Mouse (Mus musculus) ZHBTc4 (cell line): ENCODE results near the gene 1700109H08Rik.
A peak's percentile ranks its signal among the peaks of the same experiment; 100 is the strongest.
"Not testable (repeated sequence)": the region's sequence is repeated elsewhere in the genome, so short reads cannot be mapped to it uniquely, and the experiment has no call there.

Experiments
- DNase-seq: peaks from one replicate; pipeline ENCODE4 v3.0.0-alpha.2; 2011; ENCODE audit warnings: low read depth, low spot score

Gene 1700109H08Rik

DNA sequence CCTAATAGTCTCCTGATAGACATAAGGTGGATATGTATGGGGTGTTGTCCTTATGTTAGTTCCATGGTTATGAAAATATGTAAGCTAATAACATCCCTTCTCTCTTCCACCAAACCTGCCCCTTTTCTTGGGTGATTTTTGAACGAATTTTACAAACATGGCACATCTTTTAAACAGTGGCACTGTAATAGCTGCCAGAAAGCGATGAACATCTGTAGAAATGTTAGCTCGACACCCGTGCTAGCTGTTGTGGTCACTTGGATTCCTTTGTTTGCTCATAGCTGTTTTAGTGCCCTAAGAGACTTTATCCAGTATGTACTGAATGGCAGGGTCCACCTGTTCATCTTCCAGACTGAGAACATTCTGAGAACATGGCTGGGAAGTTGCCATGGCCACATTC lies at the start of gene 1700109H08Rik:
Gene 1700109H08Rik (plus strand): TSS at position 301 of the 400 bp plus-strand sequence.
- no peak for DNase-seq

DNA sequence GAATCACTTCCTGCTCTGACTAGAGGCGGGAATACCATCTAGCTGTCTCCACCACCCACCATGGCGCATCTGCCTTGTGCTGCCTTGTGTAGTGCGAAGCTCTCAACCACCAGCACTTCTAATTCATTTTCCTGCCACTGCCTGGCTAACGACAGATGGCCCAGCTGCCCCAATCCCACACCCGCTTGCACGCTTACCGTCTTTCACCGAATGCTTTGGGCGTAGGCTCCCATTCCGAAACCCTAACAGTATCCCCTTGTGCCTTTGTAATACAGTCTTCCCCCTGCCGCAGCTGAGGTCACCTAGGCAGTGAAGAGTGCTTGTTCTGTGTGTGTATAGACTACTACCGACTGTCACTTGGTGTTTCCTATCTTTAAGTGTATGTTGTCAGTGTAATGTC lies 49.6 kb upstream of the 1700109H08Rik start:
- peak; percentile 66 for DNase-seq

DNA sequence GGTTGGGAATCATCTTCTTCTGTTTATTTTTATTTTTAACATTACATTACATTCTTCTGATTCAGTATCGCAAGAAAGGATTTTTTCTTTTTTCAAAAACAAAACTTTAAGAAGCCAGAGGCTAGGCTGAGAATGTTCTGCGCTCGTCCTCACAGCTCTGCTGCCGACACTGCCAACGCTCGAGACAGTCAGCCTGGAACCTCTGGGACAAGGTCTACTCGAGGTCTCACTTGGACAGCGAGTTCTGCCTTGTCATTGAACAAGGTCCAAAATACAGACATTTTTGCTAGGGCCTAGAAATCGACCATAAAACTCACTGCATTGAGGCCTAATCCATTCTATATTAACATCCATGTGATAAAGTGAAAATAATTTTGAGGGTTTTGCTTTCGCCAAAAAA lies 48.5 kb upstream of the 1700109H08Rik start:
- no peak for DNase-seq

DNA sequence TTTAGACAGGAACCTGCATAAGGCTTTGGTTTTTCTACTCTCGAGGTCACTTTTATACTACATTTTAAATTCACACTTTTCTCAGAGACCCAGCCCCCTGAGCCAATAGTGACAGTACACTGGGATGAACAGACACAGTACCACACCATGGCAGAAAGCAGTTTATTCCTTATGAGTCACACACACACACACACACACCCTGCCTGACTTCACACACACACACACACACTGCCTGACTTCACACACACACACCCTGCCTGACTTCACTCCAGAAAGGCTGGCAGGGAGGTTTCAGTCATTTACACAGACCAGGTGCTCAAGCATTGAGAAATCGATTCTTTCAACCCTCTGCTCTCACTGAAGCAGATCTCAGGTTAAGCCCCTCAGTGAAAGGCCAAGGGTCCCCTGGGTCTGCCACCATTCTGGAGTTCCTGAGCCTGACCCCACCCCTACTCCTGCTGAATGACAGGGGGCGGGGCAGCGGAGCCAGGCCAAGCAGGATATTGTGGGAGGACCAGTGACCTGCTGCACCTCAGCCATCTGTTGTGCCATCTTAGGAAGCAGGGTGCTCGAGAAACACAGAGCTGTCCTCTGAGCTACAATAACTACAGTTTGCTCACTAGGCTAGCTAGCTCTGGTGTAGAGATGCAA lies 44.2 kb upstream of the 1700109H08Rik start:
- peak; percentile 33 for DNase-seq

DNA sequence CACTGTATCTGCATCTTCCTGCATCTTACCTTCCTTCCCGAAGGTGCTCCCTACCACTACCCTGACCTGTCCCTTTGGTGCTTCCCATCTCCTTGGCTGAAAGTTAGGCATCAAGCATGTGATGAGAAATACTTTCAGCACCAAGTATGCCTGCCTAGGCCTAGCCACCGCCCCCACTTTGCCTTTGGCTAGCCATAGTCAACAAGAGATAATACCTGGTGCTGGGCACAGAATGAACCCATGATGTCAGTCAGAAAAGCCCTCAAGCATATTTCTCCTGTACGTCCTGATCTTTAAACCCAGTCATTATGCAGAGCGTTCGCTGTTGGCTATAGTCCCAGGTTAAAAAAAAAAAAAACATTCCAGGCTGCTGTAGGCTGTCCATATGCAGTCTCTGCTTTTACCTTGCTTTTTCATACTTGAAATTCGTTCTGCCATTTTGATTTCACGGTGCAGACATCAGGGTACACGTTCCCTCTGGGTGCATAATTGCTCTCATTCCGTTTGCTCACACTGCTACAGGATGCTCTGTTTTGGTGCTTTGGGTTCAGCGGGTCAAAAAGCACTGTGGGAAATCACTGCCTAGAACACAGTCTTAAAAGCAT lies 41.7 kb upstream of the 1700109H08Rik start:
- no peak for DNase-seq

DNA sequence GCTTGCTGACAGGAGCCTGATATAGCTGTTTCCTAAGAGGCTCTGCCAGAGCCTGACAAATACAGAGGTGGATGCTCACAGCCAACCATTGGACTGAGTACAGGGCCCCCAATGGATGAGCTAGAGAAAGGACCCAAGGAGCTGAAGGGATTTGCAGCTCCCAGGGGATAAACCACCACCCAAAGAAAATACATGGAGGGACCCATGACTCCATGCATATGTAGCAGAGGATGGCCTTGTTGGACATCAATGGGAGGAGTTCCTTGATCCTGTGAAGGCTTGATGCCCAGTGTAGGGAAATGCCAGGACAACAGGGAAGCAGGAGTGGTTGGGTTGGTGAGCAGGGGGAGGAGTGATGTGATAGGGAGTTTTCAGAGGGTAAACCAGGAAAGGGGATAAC lies 39.3 kb upstream of the 1700109H08Rik start:
- DNase-seq: not testable (repeated sequence)

DNA sequence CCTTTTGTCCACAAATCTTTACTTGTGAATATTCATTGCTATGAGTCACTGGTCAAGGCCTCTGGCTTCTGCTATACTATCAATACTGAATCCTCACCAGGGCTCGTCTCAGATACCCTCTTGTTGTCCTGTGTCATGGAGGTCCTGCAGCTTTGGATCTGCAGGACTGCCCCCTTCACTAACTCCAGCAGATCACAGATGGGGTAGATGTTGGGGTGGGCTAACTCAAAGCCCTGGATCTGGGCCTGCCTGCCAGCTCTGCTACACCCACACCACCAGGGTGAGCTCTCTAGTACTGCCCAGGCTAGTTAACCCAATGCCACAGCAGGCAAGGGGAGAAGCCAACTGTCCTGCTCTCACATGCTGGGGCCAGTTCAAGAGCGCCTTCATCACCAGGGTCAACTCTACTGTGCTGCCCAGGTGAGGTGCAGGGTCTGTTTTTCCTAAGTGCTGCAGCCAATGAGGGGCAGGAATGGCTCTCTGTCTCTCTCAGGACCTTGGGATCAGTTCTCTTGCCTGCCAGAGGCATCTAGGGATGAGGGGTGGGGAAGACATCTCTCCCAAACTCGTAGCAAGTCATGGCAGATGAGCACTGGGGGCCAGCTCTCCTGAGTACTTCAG lies 34.7 kb upstream of the 1700109H08Rik start:
- DNase-seq: no peak

DNA sequence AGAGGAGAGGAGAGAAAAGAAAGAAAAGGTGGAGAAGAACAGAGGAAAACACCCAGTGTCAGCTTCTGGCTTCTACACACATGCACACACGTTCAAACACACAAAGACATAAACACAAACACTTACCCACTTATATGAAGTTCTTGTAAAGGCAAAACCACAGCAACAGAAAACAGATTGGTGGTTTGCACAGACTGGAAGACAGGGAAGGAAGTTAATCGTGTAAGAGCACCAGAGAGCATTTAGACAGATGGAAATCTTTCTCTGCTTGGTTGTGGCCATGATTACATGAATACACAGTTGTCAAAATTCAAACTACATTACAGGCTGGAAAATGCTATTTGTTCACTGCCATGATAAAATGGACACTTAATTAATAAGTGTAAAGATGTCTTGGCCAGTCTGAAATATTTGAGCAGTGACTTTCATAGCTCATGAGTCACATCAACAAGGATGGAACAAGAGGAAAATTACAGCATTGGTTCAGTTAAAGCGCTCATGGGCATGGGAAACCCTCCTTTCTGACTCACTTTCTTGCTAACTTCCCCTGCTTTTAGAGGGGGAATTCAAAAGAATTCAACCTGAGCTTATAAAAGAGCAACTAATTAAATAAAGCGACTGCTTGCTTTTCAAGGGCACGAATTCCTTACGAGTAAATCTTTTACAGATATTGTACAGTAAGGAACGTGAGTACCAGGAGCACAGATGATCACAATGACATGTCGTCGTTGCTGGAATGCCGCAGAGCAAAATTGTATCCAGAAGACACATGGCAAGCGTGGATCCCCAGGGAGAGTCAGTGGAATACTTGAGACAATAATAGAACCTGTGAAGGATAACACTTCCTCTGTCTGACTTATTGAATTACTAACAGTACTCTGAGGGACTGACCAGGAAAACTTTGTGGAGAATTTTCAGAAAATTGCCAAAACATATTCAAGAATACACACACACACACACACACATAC lies 32.6 kb upstream of the 1700109H08Rik start:
- DNase-seq: no peak

DNA sequence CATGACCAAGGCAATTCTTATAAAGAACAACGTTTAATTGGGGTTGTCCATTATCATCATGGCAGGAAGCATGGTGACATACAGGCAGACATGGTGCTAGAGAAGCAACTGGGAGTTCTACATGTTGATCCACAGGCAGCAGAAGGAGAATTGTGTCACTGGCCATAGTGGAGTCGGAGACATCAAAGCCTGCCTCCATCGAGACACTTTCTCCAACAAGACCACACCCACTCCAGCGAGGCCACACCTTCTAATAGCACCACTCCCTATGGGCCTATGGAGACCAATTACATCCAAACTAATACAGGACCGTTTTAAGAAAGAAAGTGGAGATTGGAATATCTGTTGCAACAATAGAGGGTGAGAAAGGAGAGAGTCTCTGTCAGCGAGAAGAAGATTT lies 29.5 kb upstream of the 1700109H08Rik start:
- peak; percentile 51 for DNase-seq

DNA sequence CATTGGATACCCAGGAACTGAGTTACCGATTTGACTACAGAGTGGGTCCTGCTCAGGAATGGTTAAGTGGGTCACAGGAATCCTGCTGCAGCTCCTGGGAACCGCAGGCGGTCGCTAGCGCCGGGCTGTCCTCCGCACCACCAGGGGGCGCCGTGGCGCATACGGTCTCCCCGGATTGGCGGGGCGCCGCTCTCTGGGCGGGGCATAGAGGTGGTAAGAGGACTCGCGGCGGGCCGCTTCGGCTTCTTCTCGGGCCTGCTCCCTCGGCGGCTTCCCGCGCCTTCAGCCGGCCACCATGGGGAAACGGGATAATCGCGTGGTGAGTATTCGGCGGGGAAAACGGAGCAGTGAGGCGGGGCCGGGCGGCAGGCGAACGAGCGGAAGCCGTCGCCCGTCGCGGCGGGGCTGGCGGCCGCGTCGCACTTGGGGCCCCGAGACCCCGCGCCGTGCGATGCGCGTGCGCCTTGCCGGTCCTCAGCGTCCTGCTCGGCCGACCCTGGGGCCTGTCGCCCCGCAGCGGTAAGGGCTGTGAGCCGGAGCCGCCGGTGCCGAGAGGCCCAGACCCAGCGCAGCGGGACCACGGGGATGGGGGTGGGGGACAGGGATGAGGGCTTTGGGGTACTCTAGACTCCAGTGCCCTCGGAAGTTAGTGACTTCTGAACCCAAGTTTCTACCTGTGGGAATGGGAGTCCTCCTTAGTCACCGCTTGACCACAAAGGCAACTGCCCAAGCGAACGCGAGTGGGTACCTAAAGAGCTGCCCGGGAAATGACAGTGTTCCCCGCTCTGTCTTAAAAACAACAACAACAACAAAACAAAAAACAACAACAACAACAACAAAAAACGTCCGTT lies 27.5 kb upstream of the 1700109H08Rik start, which contains the start of gene Fam133b:
Gene Fam133b (plus strand): TSS at position 205 of the 851 bp plus-strand sequence.
- peak; percentile 97 for DNase-seq

DNA sequence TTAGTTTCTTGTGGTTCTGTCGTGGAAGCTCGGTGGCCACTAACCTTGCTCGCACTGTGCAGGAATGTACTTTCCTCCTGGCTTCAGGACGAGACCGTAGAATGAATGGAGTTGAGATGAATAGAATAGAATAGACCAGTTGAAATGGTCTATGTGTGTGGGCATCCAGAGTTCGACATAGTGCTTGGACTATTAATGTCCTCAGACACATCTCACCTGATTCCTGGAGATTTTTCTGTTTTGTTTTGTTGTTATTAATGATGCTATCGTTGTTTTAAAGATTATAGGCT lies 26.9 kb upstream of the 1700109H08Rik start:
- DNase-seq: peak; percentile 21

DNA sequence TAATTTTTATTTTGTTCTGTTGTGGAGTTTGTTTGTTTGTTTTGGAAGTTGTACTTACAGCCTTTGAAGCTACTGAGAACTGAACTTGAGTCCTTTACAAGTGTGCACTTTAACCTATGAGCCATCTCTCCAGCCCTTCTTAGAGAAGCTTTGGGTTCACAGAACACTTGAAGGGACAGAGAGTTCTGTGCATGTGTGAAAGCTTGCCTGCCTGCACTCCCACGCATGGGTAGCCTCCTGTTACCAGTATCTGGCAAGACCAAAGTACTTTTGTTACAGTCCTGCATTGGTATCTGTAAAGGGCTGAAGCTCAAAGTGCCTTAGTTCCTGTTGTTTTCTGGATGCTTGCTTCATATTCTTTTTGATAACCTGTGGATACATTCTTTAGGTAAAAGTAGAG lies 25.1 kb upstream of the 1700109H08Rik start:
- no peak for DNase-seq

DNA sequence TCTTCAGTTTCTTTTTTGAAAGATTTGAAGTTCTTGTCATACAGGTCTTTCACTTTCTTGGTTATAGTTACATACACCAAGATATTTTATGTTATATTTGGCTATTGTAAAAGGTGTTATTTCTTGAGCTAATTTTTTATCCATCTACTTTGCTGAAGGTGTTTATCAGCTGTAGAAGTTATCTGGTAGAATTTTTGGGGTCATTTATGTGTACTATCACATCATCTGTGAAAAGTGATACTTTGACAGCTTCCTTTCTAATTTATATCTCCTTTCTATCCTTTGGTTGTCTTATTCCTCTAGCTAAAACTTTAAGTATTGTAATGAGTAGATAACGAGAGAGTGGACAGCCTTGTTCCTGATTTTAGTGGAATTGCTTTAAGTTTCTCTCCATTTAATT lies 19.9 kb upstream of the 1700109H08Rik start:
- DNase-seq: no peak

DNA sequence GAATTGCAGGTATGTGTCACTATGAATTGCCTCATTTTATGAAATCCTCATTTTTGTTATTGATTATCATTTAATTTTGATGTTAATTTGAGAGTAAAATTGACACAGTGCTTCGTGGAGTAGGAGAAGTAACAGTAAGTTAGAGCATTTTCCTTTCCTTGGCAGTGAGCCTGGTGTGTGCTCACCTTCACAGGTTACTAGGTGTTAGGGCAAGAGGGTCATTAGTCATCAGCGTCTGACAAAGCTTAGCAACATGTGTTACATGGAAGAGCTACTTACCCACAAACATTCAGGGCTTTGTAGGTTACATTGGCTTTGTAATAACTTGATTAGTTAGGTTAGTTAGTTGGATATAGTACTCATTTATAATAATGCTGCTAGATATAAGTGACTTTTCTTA lies 17.2 kb upstream of the 1700109H08Rik start:
- no peak for DNase-seq

DNA sequence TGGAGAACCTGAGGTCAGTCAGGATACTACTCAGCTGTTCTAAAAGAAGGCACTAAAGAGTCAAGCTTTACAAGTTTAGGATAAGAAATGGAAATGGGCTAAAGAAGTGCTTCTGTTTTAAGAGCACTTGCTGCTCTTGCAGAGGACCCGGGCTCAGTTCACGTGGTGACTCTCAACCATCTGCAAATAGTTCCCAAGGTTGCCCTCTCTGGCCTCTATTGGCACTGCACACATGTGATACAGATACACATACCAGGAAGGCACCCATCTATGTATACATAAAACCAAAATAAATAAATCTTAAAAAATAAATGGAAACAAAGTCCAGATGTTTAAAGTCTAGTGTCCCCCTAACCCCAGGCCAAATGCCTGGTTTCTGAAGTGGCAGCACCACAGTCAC lies 3.5 kb downstream of the 1700109H08Rik start:
- peak; percentile 56 for DNase-seq

DNA sequence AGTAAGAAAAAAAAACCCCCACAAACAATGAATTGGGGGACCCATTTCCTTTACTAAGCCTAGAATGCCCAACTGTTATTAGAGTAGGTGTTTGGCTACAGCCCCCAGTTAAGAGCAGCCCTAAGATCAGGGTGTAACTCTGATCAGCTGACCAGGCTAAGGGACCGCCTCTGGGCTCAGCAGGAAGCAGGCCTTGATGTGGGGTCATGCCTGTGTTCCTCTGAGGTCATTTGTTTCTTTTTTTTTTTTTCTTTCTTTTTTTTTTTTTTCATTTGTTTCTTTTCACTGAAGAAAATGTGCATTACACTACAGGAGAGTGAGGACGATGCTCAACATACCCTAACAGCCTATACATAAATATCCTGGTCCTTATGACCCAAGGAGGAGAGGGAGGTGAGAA lies 6.6 kb downstream of the 1700109H08Rik start:
- peak; percentile 61 for DNase-seq

DNA sequence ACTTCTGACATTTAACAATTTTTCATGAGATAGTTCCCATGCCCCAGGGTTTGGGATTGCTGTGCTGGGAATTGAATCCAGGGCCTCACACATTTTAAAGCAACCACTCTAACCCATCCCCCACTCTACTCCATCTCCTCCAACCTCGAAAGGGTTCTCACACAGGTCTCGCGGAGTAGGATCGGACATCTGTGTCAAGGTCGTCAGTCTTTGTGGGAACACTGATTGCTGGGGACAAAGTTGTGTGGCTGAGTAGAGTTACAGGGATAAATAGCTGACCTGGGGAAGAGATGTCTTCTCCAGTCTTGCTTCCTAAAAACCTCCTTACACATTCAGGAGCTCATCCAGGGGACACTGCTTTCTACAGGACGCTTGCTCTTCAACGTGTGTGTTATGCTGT lies 7.7 kb downstream of the 1700109H08Rik start:
- peak; percentile 48 for DNase-seq

DNA sequence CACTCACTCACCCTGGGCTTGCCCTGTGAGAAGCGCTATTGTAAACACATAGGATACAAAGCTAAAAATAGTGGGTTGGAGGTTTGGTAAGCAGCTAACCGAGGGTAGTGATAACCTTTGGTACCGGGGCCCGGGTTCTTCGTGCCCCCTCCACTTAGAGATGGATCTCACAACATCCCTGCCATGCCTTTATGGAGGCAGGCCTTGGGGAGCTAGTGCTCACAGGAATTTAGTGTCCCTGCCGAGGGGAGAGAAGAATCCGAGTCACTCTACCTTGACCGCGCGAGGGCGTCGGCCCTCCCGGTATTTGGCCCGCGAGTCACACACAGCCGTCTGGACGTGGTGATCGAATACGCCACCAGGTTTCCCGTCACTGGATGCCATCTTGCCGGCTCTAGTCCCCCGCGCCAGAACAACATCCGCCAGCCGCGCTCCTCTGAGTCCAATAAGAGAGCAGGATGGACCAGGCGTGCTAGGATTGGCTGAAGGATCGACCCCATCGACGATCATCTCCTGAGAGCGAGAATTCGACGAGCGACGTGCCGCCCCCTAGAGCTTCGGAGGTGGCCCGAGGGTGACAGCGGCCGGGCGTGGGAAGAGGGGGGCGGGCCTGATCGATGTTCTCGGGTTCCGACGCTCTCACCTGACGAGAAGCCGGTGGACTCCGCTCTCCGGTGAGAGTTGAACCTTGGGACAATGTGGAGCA lies 24.5 kb downstream of the 1700109H08Rik start, which contains the start of gene Pex1:
Gene Pex1 (plus strand): TSS at position 374 of the 706 bp plus-strand sequence.
- DNase-seq: peak; percentile 99

DNA sequence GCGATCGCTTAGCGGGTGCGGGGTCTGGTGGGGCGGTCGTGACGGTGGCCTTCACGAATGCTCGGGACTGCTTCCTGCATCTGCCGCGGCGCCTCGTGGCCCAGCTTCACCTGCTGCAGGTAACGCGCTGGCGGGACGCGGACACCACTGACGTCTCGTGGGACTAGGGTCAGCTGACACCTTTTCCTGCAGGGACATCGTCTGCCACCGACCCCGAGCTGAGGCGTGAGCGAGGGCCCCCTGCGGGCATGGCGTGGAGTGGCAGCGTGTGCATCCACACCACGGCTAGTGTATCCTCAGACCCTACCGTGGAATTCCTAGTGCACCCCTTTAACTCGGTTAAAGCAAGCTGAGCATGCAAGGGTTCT lies 25.0 kb downstream of the 1700109H08Rik start, which contains the start of gene Rbm48:
Gene Rbm48 (minus strand): TSS at position 187 of the 368 bp plus-strand sequence.
- DNase-seq: peak; percentile 92

DNA sequence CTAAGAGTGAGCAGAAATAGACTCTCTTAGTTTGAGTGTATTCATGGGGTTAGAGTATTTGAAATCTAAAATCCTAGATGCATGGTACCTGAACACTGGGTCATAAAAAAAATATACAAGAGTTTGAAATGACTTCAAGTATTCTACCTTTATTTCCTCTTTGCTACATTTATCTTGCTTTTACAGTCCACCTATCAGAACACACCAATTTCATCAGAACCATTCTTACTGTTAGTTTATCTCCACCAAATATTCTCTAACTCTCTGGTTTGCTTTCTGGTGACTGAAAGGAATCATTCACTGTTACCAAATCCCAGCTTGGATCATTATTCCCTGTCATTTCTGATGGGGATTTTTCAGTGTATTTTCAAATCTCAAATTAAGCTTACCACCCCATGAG lies 25.8 kb downstream of the 1700109H08Rik start:
- no peak for DNase-seq
